Mouse (Mus musculus) cerebellum, adult 9-11 months (tissue): Measurements from ENCODE around the gene Cyth4.

Source experiments
- DNase-seq: peaks from one replicate; pipeline ENCODE4 v3.0.0; 2022

Cyth4 gene

GRCm38 (mm10) chr15:78596914-78597313 is at the start of gene Cyth4:
Gene Cyth4, plus strand, starts transcription at chr15:78597047.
- DNase-seq, result no peak

GRCm38 (mm10) chr15:78547415-78548335 is 49.2 kb upstream of the Cyth4 start:
- DNase-seq, result peak; percentile 36

GRCm38 (mm10) chr15:78548336-78548665 is 48.5 kb upstream of the Cyth4 start:
- peak; percentile 34 for DNase-seq

GRCm38 (mm10) chr15:78548711-78549110 is 48.1 kb upstream of the Cyth4 start:
- no peak for DNase-seq

- DNase-seq, result no peak
Measured at GRCm38 (mm10) chr15:78549189-78549734, 47.6 kb upstream of the Cyth4 start.

- no peak for DNase-seq
Measured at GRCm38 (mm10) chr15:78554545-78555313, 42.1 kb upstream of the Cyth4 start.

GRCm38 (mm10) chr15:78557693-78558535 is 38.9 kb upstream of the Cyth4 start:
- DNase-seq, result no peak

GRCm38 (mm10) chr15:78559141-78559979 is 37.5 kb upstream of the Cyth4 start:
- no peak for DNase-seq

- no peak for DNase-seq
Measured at GRCm38 (mm10) chr15:78563344-78563743, 33.5 kb upstream of the Cyth4 start.

- DNase-seq, result no peak
Measured at GRCm38 (mm10) chr15:78563937-78564336, 32.9 kb upstream of the Cyth4 start.

GRCm38 (mm10) chr15:78564764-78565435 is 31.9 kb upstream of the Cyth4 start:
- DNase-seq, result no peak

GRCm38 (mm10) chr15:78567608-78568120 is 29.2 kb upstream of the Cyth4 start:
- DNase-seq, result no peak

GRCm38 (mm10) chr15:78570170-78570569 is 26.7 kb upstream of the Cyth4 start:
- DNase-seq, result no peak

- no peak for DNase-seq
Measured at GRCm38 (mm10) chr15:78571554-78572269, 25.1 kb upstream of the Cyth4 start.

- DNase-seq, result no peak
Measured at GRCm38 (mm10) chr15:78572270-78572600, 24.6 kb upstream of the Cyth4 start.

- DNase-seq, result no peak
Measured at GRCm38 (mm10) chr15:78572658-78573397, 24.0 kb upstream of the Cyth4 start, which contains the start of gene Rac2. Gene Rac2, minus strand, starts transcription at chr15:78572783.

- DNase-seq, result no peak
Measured at GRCm38 (mm10) chr15:78576284-78576810, 20.5 kb upstream of the Cyth4 start.

GRCm38 (mm10) chr15:78583352-78583751 is 13.5 kb upstream of the Cyth4 start:
- DNase-seq, result no peak

- no peak for DNase-seq
Measured at GRCm38 (mm10) chr15:78585404-78585803, 11.4 kb upstream of the Cyth4 start.
